Mouse (Mus musculus): ENCODE measurements around the gene Gm20388.

The Gm20388 gene

DNA sequence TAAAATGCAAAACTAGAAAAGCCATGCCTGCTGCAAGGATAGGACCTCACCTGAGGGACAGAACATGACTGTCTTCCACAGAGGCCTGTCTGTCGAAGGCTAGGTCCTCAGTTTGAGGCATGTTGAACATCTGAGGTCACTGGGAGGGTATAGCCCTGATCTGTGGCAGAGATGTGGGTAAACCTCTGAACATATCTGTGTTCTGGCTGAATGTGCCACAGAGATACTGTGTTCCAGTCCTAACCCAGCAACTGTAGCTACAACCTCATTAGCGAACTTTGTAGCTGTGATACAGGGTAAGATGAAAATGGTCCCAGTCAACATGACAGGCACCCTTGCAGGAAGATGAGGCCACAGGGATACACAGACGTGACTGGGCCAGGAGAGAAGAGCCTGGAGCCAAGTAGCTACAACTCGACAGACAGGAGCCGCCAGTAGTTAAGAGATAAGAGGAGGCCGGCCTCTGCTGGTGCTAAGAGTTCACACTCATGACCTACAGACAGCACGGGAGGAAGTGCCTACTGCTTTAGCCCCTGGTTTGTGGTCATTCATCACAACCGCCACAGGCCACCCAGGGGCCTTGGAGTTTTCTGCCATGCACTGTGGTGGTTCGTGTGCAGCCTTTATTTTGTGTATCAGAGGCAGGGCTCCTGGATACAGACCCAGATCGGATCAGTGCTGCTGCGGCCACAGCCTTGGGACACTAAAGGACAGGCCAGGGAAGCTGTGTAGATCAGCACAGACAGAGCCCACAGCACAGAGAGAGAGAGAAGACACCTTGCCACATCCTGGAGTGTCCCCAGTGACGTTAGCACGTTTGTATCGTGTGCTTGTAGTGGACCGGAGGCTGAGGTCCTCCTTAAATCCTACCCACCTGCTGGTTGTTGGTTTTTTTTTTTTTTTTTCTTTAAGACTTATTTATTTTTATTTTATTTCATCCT is 2439.0 kb downstream of the Gm20388 start:
- in situ Hi-C loops (cut with MboI, MseI) = no loop called here

DNA sequence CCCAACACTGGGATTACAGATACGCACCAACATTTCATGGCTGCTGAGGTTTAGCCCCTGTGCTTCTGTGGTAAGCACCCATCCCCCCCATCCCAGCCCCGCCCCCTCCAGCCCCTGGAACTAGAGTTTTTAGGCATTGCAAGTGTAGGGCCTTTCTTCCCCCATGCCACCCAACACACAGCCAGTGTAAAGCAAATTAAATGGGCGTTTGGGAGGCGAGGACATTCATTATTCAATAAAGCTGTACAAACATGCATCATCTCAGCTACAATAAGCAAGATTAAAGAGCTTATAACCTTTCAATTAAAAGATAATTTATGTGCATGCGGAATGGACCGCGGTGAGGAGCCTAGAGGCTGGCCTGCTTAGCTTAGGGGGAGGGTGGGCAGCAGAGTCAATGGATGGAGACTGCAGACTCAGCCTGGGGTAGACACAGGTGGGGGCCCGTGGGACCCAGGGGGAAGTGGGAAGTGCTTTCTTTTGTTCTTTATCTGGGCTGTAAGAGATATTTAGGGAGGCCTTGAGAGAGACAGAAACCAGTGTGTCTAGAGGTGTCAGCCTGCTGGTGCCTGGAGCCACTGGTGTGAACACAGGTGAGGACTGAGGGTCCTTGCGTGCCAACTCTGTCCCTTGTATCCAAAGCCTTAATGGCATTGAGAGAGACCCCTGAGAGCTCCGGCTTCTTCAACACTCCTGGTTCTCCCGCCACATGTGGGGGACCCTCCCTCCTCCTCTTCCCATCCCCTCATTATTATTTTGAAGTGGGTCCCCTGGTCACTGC is 2439.9 kb downstream of the Gm20388 start:
- in situ Hi-C loops (cut with MboI, MseI) = no loop called here

DNA sequence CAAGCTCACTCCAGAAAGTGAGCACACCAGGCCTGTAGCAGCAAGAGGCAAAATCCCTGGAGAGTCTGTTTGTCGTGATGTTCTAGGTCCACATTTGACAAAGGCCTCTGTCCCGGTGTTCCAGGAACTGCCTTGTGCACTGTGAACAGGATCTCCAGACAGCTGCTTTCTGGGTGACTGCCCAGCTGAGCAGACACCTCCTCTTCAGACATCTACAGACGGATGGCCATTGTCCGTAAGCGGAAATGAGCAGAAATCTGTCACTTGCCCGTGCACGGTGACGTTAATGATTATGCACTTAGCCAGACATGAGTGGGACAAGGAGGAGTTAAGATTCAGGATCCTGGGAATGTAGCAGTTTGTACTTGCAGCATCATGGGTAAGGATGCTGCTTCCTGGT is 2443.5 kb downstream of the Gm20388 start:
- in situ Hi-C loops (cut with MboI, MseI) = no loop called here

DNA sequence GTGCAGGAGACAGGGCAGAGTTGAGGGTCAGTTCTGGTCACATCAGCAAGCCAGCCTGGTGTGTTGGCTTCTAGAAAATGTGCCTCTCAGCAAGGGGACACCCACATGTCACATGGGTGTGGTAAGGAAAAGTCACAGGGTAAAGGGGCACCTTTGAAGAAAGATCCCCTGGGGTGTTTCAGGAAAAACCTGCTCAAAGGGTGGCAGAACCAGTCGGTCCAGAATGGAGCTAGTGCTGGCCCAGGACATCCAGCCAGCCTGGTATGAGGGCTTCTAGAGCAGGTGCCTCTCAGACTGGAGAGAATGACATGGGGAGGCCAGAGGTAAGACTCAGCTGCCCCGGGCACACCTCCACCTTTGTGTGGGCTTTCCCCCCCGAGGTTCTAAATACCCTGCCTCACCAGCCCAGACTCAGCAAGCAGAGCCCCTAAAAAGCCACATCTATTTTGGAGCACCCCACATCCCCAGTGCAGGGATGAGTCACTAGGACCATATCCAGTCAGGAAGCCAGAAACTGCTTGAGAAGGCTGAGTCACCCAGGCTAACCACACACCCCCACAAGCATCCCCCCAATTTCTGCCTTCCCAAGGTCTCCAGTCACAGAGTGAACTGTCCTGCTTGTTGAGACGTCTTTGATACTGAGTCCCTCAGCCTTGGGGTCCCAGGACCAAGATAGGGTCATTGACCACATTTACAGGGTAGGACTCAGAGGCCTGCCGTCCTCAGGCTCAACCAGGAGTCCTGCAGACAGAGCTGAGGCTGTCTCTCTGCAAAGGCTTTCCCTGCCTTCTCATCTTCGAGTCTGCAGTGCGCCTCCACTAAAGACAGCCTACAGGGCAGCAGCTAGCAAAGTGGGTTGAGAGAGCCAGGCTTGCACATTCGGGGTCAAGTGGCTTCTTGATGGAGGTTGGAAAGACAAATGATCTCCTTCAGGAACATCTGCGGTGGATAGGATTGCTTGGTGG is 2445.3 kb downstream of the Gm20388 start:
- in situ Hi-C loops (cut with MboI, MseI) = no loop called here

DNA sequence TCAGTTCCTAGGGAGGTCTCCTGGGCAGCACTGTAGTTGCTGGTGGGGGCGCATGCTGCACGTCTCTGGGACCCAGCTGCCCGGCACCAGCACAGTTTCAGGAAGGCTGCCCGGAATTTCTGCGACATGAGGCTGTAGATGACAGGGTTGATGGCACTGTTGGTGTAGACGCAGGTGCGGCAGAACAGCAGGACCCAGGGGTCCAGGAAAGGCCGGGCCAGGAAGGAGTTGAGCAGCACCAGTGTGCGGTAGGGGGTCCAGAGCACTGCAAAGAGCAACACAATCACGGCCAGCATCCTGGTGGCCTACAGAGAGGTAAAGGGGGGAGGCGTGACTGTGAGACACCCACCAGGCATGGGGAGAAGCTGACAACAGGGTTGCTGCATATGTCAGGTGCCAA is 2446.6 kb downstream of the Gm20388 start:
- in situ Hi-C loops (cut with MboI, MseI) = no loop called here

DNA sequence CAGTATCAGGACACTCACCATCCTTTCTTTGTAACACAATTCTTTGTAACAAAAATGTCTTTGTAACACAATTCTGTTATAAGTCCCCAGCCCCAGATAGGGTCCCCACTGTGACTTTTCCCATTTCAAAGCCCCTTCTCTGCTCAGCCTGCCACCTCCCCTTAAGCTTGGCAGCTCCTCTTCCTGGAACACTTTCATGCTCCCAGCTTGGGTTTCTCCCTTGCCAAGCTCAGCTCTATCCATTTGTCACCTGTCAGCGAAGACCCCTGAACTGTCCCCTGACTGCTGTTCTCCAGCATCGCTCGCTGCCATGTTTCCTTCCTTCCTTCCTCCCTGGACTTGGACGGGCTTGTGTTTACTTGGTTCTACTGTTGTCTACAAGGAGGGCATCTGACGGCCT is 2447.0 kb downstream of the Gm20388 start:
- in situ Hi-C loops (cut with MboI, MseI) = no loop called here

DNA sequence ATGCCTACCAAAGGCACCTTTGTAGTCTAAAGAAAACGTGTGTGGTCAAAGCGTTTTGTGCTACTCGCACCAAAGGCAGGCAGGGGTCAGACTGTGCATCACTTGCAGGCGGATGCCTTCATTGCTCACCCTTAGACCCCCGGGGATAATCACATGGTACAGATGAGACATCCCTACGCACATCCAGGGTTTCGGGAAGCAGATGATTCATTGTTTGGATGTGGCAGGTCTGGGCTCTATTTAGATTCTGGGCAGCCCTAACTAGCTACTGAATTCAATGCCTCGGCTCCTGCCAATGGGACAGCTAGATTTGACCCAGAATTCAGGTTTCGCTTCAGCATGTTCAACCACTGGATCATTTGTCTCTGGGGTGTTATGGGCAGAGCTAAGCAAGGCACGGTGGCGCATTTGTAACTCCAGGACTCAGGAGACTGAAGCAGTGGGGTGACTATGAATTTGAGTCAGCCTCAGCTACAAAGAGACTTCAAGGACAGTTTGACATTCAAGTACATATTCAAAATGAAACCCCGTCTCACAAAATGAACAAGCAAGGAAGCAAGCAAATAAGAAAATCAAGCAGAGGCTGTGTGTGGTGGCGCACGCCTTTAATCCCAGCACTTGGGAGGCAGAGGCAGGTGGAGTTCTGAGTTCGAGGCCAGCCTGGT is 2448.6 kb downstream of the Gm20388 start:
- in situ Hi-C loops (cut with MboI, MseI) = no loop called here

DNA sequence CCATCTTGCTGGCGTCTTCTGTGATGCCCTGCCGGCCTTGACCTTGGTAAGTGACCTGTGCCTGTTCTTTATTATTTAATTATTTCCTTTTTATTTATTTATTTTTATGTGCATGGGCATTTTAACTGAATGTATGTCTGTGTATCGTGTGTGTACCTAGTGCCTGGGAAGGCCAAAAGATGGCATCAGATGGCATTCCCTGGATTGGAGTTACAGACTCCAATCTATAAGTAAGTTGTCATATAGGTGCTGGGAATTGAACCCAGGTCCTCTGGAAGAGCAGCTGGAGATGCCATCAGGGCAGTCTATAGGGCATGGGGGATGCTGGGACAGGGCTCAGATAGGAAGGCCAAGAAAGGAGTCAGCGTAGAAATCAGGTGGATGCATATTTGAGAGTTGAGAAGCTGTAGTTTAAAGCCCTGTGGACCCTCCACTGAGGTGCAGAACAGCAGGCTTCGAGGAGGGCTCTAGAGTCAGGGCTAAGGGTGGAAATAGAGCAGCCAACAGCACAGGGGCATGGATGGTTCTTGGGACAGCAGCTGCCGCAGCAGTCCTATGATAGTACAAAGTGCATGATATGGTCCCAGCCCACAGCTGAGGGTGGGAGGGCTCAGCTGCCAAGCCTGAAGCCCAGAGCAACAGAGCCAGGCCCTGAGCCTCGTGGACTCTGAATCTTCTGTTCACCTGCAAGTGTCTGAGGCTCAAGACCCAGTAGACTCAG is 2450.2 kb downstream of the Gm20388 start, which contains the start of gene Trhr2:
Trhr2 (minus strand) TSS at position 51 of the 721 bp plus-strand sequence.
- in situ Hi-C loops (cut with MboI, MseI) = no loop called here

DNA sequence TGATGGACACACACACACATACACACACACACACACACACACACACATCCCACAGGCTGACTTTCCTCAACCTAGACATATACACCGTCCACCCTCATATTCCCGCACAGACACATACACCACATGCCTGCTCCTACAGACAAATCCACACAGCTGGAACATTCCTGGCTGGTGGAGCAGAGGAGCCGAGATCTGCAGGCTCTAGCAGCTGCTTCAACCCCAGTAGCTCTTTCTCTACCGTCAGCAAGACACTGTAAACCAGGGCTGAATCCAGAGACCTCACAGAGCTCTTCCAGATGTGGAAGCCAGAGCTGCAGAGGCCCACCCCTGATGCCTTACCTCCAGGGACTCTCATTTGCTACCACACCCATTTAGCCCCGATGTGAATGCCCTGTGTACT is 2451.6 kb downstream of the Gm20388 start:
- in situ Hi-C loops (cut with MboI, MseI) = no loop called here

DNA sequence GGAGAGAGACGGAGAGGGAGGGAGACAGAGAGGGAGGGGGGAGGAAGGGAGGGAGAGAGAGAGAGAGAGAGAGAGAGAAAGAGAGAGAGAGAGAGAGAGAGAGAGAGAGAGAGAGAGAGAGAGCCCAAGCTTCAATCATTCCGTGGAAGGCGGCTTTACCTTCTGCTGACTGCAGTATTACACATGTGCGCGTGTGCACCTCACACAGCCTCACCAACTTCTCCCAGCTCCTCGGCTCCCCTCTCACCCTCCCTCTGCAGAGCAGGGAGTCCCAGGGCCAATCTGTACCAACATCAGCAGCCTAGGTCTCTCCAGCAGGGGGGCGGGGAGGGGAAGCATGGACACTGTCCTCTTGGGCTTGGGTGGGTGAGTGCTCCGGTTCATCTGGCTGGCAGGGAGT is 2452.3 kb downstream of the Gm20388 start:
- in situ Hi-C loops (cut with MboI, MseI) = no loop called here

DNA sequence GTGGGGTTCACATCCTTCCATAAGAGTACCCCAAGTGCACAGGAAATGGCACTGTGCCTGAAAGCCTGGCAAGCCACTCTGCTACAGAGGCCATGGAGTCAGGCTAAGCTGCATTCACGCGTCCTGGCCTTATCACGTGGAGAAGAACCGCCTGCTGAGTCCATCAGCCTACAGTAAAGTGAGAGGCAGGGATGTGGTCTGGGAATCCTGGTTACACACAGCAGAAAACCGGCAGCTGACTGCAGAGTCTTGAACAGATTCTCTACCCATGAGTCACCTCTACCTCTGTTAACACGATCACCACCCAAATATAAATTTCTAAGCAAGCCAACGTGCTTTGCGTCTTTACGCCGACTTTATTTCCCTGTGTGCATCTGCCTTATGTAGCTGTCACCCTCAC is 2457.9 kb downstream of the Gm20388 start:
- in situ Hi-C loops (cut with MboI, MseI) = no loop called here

DNA sequence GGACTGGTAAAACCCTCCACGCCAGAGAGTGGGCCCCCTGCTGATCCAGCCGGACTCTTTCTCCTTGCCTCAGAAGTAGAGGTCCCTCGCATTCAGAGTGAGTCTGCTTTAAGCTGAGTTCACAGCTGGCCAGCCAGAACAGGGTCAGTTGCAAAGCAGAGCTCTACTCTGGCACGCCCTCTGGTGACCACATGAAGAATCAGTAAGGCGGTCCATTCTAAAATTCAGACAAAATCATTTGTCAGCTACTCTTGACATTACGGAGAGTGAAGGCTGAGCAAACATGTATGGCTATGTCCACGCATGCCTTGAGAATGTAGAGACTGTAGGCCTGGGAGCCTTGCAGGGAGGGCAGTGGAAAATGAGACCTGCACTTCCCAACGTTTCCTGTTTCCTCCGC is 2459.0 kb downstream of the Gm20388 start:
- in situ Hi-C loops (cut with MboI, MseI) = no loop called here

DNA sequence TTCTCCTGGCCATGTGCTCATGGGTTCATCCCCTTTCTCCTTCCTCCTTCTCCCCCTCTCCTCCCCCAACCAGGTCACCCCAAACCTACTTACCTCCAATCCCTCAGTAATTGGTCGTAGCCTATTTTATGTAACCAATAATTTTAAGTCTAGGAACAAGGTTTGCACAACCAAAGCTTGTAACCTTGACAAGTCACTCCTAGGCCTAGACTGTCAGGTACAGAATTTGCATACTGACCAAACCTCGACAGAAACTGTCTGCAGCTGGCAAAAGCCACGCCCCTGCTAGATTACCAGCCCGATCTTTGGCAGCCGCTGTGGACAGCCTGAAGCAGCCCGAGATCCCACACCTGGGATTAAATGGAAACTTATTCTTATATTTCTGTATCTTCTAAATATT is 2461.1 kb downstream of the Gm20388 start:
- in situ Hi-C loops (cut with MboI, MseI) = no loop called here

DNA sequence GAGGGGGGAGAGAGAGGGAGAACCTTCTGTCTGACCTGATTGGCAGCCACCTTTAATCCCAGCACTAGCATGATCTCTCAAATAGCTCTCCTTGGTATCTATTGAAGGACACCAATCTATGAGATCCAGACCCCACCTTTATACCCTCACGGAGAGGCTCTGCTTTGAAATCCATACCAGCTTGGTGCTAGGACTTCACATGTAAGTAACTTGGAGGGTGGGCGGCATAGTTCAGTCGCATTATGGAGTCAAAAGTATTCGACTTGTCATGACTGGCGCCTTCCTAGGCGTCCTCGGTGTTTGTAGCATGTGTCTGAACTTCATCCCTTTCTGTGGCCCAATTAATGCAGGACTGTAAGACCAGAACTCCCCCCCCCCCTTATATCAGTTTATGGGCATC is 2464.7 kb downstream of the Gm20388 start:
- in situ Hi-C loops (cut with MboI, MseI) = loop anchor here (5.0 kb wide), 1 partner anchor 93 kb away; the partner anchor contains the start of gene Zfpm1

DNA sequence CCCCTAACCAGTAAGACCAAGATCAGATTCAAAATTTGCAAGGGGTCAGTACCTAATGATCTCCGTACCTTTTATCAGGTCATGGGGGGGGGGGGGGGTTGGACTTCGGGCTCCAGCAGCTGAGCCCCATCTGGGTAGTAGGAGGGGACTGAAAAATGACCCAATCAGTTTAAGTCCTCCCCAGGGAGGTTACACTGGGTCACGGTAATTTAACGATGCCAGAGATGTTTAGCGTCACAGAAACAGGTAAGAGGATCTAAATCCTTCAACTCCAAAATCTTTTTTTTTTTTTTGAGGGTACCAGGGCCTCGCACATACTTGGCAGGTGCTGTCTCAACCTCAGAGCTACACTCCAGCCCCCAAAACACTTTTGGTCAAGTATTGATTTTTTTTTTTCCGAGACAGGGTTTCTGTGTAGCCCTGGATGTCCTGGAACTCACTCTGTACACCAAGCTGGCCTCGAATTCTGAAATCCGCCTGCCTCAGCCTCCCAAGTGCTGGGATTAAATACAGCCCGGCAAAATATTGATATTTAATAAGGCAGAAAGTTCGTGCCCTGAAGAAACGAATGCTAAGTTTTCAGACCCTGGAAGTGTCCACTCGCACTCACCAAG is 2465.2 kb downstream of the Gm20388 start:
- in situ Hi-C loops (cut with MboI, MseI) = loop anchor here (5.0 kb wide), 1 partner anchor 94 kb away; the partner anchor contains the start of gene Zfpm1

DNA sequence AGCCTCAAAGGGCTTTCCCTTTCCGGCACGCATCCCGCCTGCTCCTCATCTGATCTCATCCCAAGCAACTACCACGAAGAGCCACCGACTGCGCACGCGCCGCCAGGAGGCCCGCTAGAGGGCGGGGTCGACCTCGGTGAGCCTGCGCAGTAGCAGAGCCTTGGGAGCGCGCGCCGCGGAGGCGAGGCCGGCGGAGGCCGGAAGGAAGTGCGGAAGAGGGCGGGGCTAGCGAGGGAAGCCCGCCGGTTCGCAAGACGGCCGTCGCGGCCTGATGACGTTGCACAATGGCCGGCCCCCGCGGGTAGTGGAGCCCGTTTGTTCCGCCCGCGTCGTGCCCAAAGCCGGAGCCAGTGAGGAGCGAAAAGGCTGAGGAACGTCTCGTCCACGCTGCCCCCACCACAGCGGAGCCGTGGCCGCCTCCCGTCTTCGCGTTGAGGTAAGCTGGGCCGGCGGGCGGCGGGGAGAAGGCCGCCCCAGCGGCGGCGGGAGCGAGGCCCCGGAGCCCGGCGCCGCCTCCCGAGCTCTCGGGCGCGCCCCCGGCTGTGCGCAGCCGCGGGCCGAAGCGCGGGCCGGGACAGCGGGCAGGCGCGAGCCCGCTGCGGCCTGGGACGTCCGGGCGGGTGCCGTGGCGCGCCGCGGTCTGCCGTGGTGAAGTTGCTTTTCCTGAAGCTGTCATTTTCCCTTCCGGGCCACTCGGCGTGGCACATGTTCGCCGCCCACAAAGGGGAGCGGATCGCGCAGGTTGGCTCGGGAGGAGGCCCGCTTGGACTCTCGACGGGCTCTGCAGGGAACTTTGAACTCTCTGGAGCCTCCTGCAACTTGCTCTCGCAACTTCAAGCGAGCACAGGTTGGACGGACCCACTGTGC is 2466.0 kb downstream of the Gm20388 start, which contains the start of gene Zc3h18:
Zc3h18 (plus strand) TSS at position 245 of the 867 bp plus-strand sequence.
- in situ Hi-C loops (cut with MboI, MseI) = loop anchor here (5.0 kb wide), 1 partner anchor 94 kb away; the partner anchor contains the start of gene Zfpm1

DNA sequence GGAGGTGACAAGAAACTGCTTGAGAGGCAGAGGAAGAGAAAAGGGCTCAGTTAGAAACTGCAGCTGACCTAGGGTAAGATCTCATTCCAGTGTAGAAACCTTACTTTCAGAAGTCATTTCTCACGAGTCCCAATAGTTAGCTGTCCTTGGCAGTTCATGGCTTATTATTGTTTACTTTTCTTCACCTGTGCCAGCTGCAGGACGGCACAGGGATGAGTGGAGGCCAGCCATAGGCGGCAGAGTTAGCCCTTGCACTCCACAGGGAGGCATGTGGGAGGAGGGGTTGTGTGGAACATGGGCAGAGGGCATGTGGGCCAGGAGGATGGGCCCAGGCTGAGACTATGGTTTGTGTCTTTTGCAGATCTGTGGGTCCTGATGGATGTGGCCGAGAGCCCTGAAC is 2472.4 kb downstream of the Gm20388 start:
- in situ Hi-C loops (cut with MboI, MseI) = no loop called here

DNA sequence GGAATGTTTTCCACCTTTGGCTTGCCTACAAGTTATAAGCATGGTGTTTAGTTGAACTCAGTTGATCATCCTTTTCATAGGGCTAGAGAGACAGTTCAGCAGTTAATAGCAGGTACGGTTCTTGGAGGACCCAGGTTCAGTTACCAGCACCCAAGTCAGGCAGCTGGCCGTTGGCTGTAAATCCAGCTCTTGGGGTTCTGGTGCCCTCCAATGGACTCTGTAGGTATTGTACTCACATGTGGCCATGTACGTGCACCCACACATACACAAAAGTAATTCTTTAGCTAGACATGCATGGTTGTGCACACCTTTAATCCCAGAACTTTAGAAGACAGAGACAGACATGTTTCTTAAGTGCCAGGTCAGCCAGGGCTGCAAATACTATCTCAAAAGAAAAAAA is 2478.7 kb downstream of the Gm20388 start:
- in situ Hi-C loops (cut with MboI, MseI) = no loop called here

DNA sequence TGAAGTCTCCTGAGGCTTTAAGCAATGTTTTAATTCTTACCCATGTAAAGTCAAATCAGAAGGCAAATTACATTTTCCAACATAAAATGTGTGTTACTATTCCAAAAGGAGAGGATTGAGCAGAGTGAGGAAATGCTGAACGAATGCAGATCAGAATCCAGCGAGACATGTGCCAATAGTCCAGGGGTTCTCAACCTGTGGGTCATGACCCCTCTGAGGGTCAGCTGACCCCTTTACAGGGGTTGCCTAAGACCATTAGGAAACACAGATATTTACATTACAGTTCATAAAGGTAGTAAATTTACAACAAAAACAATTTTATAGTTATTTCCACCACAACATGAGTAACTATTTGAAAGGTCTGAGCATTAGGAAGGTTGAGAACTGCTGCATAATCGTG is 2480.1 kb downstream of the Gm20388 start:
- in situ Hi-C loops (cut with MboI, MseI) = no loop called here

Data from T-helper 1 cell (primary cell).